Mouse (Mus musculus) Muller cell, postnatal 12 days (primary cell): ENCODE data around the gene Lat2.

Experiments
- DNase-seq: peaks from one replicate; pipeline ENCODE4 v3.0.0-alpha.2; 2015; ENCODE audit errors: inconsistent ontology term

Gene Lat2

GRCm38 (mm10) chr5:134613727-134614126 is 1.1 kb downstream of the Lat2 start:
- no peak for DNase-seq

GRCm38 (mm10) chr5:134611810-134612521 is 2.9 kb downstream of the Lat2 start:
- no peak for DNase-seq

GRCm38 (mm10) chr5:134609916-134610643 is 4.7 kb downstream of the Lat2 start:
- no peak for DNase-seq

- DNase-seq: no peak
Measured at GRCm38 (mm10) chr5:134607121-134607520, 7.7 kb downstream of the Lat2 start.

- no peak for DNase-seq
Measured at GRCm38 (mm10) chr5:134606314-134606713, 8.5 kb downstream of the Lat2 start.

GRCm38 (mm10) chr5:134604376-134604775 is 10.4 kb downstream of the Lat2 start:
- no peak for DNase-seq

- no peak for DNase-seq
Measured at GRCm38 (mm10) chr5:134597711-134598110, 17.1 kb downstream of the Lat2 start.

GRCm38 (mm10) chr5:134593093-134593492 is 21.7 kb downstream of the Lat2 start:
- DNase-seq: no peak

- no peak for DNase-seq
Measured at GRCm38 (mm10) chr5:134592026-134592581, 22.7 kb downstream of the Lat2 start.

- DNase-seq: no peak
Measured at GRCm38 (mm10) chr5:134589900-134590299, 24.9 kb downstream of the Lat2 start.

GRCm38 (mm10) chr5:134584798-134585197 is 30.0 kb downstream of the Lat2 start:
- DNase-seq: no peak

GRCm38 (mm10) chr5:134583884-134584213 is 31.0 kb downstream of the Lat2 start:
- DNase-seq: no peak

- no peak for DNase-seq
Measured at GRCm38 (mm10) chr5:134583006-134583883, 31.6 kb downstream of the Lat2 start.

GRCm38 (mm10) chr5:134582221-134582907 is 32.5 kb downstream of the Lat2 start:
- peak; percentile 96 for DNase-seq

- DNase-seq: no peak
Measured at GRCm38 (mm10) chr5:134581146-134581545, 33.7 kb downstream of the Lat2 start, which contains the start of gene Rfc2. TSS of gene Rfc2 (plus strand) at chr5:134581366.

- DNase-seq: no peak
Measured at GRCm38 (mm10) chr5:134579135-134579534, 35.7 kb downstream of the Lat2 start.

- DNase-seq: no peak
Measured at GRCm38 (mm10) chr5:134577534-134577933, 37.3 kb downstream of the Lat2 start.

GRCm38 (mm10) chr5:134576517-134577220 is 38.2 kb downstream of the Lat2 start:
- DNase-seq: no peak

GRCm38 (mm10) chr5:134575833-134576232 is 39.0 kb downstream of the Lat2 start:
- no peak for DNase-seq

- no peak for DNase-seq
Measured at GRCm38 (mm10) chr5:134572508-134573214, 42.2 kb downstream of the Lat2 start.
